Mouse (Mus musculus) brain, embryonic 14.5 days (tissue): ENCODE data around the gene Cdkl3.

Experiments used
- CTCF ChIP-seq: fragments of 200-500 bp; IDR thresholded peaks from 2 replicates; pipeline ENCODE4 v1.5.1; 2012; ENCODE audit warnings: inconsistent platforms, mild to moderate bottlenecking, moderate library complexity, borderline replicate concordance; ENCODE audit not compliant: insufficient read depth, insufficient read length; ENCODE audit errors: extremely low read depth
- POLR2A ChIP-seq: fragments of 200-500 bp; IDR thresholded peaks from 2 replicates; pipeline ENCODE4 v1.6.1; 2012; ENCODE audit warnings: mild to moderate bottlenecking, inconsistent platforms, borderline replicate concordance; ENCODE audit not compliant: poor library complexity, insufficient read depth, insufficient read length, severe bottlenecking; ENCODE audit errors: extremely low read depth

- TF ChIP-seq CTCF = no peak
- TF ChIP-seq POLR2A = no peak
These were observed 35.1 kb upstream of the Cdkl3 start for GRCm38 (mm10) chr11:51968896-51969295.
